Mouse (Mus musculus): ENCODE data around the gene Naa20. TPM values are rescaled to one million over a fixed set of nuclear protein-coding genes. Genes with fewer than 3 reads are reported as not detected.
A peak's percentile ranks its signal among the peaks of the same experiment; 100 is the strongest.

Naa20 gene
- 107 and 122 TPM in 2 replicates for polyA plus RNA-seq (2011; ENCODE audit: insufficient read length, low read depth, missing spikeins)

DNA sequence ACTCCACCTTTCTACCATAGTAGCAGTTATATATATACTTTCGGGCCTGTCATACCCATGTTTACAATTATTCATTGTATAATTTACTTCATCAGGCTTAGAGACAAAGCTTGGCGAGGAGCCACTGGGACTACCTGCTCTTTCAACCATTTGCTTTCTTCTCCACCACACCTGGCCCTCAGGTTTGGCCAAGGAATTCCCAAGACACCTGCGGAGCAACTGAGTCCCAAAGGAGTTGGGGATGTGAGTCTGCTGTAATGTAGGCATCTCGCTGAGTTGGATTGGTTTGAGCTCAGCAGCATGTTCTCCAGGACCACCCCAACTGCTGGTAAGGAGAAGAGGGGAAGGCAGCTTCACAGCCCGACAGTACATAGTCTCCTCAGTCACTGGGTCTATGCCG is at the start of gene Naa20:
Gene Naa20, plus strand, starts transcription at position 239 of the 400 bp plus-strand sequence.
- TF ChIP-seq POLR2A (IDR thresholded peaks at IDR 0.05; ENCODE audit: low read depth, low read length) (no peak), CTCF (IDR thresholded peaks at IDR 0.05; ENCODE audit: borderline replicate concordance, insufficient read depth, low read length) (no peak)

DNA sequence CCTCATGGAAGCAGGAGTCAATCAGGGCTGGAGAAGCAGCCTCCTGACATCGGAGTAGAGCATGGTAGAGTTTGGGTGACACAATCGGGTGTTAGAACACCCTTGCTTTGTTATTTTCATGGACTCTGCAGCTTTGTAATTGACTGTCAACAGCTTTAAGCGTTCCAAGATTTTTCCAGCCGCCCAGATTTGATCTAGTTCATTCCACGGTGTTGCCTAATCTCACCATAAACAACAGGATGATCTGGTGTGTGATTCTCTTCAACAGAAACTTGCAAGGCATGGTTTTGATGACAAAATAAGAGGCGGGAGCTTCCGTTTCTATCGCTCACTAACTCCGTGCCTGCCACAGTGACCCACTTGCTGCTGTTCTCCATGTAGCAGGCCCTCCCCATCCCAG is 46.1 kb upstream of the Naa20 start:
- no peak overlapping the region for H3K27ac ChIP-seq (ENCODE audit: insufficient read depth, low read length)

More for the DNA sequence above, at the start of gene Naa20:
- no peak within 1 kb of the TSS for H3K27ac ChIP-seq (ENCODE audit: insufficient read depth, low read length)
- H3K4me3 ChIP-seq (ENCODE audit: insufficient read depth, low read length) = peak within 1 kb of the TSS; percentile 31
- peaks cover 4% of the 10 kb centered on the region for H3K4me1 ChIP-seq (ENCODE audit: control insufficient read depth, insufficient read depth, low read length)

DNA sequence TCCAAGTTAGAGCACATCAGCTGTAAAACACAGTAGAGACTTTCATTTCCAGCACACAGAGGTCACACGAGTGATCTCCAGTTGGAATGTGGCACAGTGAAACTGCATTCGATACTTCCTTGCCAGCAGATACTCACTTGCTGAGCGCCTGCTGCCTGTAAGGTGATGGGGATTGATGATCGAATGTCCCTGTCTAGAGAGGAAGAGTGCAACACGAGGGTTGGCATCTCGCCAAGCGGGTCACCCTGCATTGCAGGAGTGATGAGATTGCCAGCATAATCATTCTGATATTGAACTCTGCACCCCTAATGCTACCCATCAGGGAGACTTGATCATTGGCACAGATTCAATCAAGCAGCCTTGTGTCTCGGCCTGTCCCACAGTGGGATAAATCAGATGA is 44.0 kb upstream of the Naa20 start:
- Histone ChIP-seq H3K27ac (ENCODE audit: insufficient read depth, low read length) (no peak overlapping the region), H3K4me3 (ENCODE audit: insufficient read depth, low read length) (no peak overlapping the region), H3K4me1 (ENCODE audit: control insufficient read depth, insufficient read depth, low read length) (peaks cover 12% of the 10 kb centered on the region)
- TF ChIP-seq POLR2A (IDR thresholded peaks at IDR 0.05; ENCODE audit: low read depth, low read length) = no peak
- TF ChIP-seq CTCF (IDR thresholded peaks at IDR 0.05; ENCODE audit: borderline replicate concordance, insufficient read depth, low read length) = no peak

More for the DNA sequence above, 46.1 kb upstream of the Naa20 start:
- TF ChIP-seq CTCF (IDR thresholded peaks at IDR 0.05; ENCODE audit: borderline replicate concordance, insufficient read depth, low read length) (no peak), POLR2A (IDR thresholded peaks at IDR 0.05; ENCODE audit: low read depth, low read length) (no peak)
- H3K4me1 ChIP-seq (ENCODE audit: control insufficient read depth, insufficient read depth, low read length) = peaks cover 15% of the 10 kb centered on the region
- H3K4me3 ChIP-seq (ENCODE audit: insufficient read depth, low read length) = no peak overlapping the region

DNA sequence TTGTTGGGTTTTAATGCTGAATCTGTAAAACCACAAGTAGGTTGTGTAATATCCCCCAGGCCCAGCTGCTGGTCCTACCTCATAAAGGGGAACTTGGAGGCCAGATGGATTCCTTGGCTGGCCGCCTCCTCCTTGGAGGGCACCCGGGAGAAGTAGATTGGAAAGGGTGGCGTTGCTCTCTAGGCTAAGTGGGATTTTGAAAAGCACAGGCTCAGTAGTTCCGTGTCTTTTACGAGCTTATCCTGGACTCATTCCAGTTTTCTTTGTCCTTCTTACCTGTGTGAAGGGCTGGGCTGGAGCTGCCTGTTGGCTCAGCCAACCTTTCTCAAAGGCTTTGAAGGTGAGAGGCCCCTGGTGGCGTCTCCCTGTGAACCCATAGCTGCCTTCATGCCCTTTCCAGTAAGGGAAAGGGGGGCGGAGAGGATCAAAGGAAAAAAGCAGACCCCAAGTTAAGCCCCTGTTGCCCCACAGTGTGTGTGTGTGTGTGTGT is 42.4 kb upstream of the Naa20 start:
- no peak for TF ChIP-seq POLR2A (IDR thresholded peaks at IDR 0.05; ENCODE audit: low read depth, low read length)
- TF ChIP-seq CTCF (IDR thresholded peaks at IDR 0.05; ENCODE audit: borderline replicate concordance, insufficient read depth, low read length) = no peak
- peaks cover 12% of the 10 kb centered on the region for H3K4me1 ChIP-seq (ENCODE audit: control insufficient read depth, insufficient read depth, low read length)
- H3K27ac ChIP-seq (ENCODE audit: insufficient read depth, low read length) = peak overlapping the region; percentile 88
- no peak overlapping the region for H3K4me3 ChIP-seq (ENCODE audit: insufficient read depth, low read length)

DNA sequence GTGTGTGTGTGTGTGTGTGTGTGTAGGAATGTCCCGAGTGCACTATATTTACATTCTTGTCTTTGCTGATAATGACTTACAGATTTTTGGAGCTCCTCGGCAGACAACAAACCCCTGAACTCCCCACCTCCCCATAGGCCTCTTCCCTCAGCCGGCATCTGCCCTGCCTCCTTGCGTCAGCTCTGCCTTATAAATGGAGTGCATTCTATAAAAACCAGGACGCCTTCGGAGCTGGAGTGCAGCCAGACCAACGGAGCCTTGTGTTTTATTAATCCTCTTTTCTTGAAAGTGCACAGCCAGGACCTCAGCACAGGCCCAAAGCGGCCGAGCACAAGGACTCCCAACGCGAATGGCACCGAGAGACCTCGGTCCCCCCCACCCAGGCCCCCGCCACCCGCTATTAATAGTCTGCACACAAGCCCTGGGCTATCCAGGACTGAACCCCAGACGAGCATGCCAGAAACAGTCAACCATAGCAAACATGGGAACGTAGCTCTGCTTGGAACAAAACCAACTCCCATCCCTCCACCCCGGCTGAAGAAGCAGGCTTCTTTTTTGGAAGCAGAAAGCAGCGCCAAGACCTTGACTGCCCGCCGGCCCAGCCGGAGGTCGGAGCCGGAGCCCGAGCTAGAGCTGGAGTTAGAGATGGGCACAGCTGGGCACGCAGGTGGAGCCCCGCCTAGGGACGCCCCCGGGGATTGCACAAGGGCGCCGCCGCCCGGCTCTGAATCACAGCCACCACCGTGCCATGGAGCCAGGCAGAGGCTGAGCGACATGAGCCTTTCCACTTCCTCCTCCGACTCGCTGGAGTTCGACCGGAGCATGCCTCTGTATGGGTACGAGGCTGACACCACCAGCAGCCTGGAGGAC is 41.7 kb upstream of the Naa20 start:
- Histone ChIP-seq H3K4me1 (ENCODE audit: control insufficient read depth, insufficient read depth, low read length) (peaks cover 12% of the 10 kb centered on the region), H3K4me3 (ENCODE audit: insufficient read depth, low read length) (peak overlapping the region; percentile 51), H3K27ac (ENCODE audit: insufficient read depth, low read length) (peak overlapping the region; percentile 91)
- TF ChIP-seq POLR2A (IDR thresholded peaks at IDR 0.05; ENCODE audit: low read depth, low read length) (peak; percentile 68), CTCF (IDR thresholded peaks at IDR 0.05; ENCODE audit: borderline replicate concordance, insufficient read depth, low read length) (no peak)

DNA sequence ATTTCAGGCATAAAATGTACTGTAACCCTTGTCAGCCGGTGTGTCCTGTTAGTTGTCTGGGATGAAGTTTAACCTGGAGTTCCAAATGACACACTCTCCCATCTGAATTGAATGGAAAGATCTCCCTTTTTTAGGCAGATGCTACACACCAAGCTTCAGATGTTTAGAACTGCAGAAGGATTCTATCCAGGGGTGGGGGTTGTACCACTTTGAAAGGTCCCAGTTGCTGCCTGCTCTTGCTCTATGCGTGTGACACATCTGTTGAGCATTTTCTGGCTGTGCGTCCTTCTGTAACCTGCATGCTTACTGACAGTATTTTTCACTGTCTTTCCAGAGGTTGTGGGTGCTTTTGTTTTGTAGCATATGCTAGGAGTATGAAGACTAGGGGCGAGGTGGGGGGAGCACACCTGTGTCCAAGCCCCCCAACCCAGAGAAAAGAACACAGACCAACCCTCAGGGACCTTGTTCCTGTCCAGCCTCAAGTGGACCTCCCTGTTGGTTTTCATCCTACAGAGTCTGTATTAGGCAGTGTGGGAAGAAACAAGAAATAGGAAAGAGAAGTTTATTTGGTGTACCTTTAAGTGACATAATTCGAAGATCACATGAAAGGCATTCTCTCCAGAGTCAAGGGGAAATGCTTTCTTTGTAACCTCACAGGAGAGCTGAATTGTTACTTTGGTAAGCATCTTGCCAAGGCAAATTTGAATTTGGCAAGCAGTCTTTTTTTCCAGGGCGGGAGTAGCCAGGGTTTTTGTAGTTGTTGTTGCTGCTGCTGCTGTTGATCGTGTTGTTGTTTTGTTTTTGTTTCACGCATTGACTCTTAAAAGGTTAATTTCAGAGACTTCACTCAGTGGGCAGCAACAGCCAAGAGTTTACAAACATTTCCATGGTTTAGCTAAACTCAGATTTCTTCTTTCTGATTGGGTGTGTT is 40.4 kb upstream of the Naa20 start:
- TF ChIP-seq CTCF (IDR thresholded peaks at IDR 0.05; ENCODE audit: borderline replicate concordance, insufficient read depth, low read length) = no peak
- 0 out of 2 replicates have a peak, but pooled peaks have one; percentile 32 for TF ChIP-seq POLR2A (IDR thresholded peaks at IDR 0.05; ENCODE audit: low read depth, low read length)
- H3K4me1 ChIP-seq (ENCODE audit: control insufficient read depth, insufficient read depth, low read length) = peaks cover 12% of the 10 kb centered on the region
- peak overlapping the region; percentile 91 for H3K27ac ChIP-seq (ENCODE audit: insufficient read depth, low read length)
- peak overlapping the region; percentile 51 for H3K4me3 ChIP-seq (ENCODE audit: insufficient read depth, low read length)

DNA sequence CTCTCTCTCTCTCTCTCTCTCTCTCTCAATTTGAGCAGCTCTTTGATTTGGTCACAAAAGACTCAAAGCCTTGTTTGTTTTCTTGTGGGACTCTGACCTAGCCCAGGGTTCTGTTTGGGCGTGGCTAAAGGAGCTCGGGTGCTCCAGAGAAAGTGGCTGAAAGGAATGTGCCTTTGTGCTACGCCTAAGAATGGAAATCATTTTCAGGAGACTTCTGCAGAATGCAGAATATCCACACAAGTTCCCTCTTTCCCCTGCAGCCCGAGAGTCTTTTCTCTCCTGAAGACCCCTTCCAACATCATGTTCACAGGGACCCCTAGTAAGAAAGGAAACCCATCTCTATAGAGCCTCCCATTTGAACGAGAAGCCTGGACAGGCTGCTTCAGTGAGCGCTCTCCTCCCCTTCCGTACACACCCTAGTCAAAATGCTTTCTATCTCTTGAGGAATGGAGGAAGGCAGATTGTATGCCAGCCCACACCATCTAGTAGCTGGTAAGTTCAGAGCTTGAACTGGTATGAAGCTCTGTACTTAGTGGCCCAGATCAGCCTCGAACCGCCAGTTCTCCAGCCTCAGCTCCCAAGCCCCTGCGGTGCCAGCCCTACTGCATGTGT is 39.6 kb upstream of the Naa20 start:
- TF ChIP-seq POLR2A (IDR thresholded peaks at IDR 0.05; ENCODE audit: low read depth, low read length) (peak; percentile 39; the same call in 1 of the 2 replicates), CTCF (IDR thresholded peaks at IDR 0.05; ENCODE audit: borderline replicate concordance, insufficient read depth, low read length) (no peak)
- peak overlapping the region; percentile 51 for H3K4me3 ChIP-seq (ENCODE audit: insufficient read depth, low read length)
- peaks cover 12% of the 10 kb centered on the region for H3K4me1 ChIP-seq (ENCODE audit: control insufficient read depth, insufficient read depth, low read length)
- H3K27ac ChIP-seq (ENCODE audit: insufficient read depth, low read length) = peak overlapping the region; percentile 91

DNA sequence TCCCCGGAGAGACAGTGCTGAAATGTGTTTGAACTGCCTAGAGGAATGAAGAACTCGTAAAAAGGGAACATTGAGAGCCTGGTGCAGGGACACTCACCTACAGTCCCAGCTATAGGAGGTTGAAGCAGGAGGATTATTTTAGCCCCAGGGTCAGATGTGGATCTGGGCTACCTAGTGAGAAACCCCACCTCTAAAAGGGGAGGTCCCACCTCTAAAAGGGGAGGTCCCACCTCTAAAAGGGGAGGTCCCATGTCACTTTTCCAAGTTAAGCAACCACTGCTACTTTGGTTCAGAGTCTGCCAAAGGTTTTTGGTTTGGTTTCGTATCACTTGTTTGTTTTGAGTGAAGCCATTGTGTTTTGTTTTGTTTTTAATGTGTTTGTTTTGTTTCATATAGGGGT is 36.6 kb upstream of the Naa20 start:
- TF ChIP-seq CTCF (IDR thresholded peaks at IDR 0.05; ENCODE audit: borderline replicate concordance, insufficient read depth, low read length) (no peak), POLR2A (IDR thresholded peaks at IDR 0.05; ENCODE audit: low read depth, low read length) (no peak)

DNA sequence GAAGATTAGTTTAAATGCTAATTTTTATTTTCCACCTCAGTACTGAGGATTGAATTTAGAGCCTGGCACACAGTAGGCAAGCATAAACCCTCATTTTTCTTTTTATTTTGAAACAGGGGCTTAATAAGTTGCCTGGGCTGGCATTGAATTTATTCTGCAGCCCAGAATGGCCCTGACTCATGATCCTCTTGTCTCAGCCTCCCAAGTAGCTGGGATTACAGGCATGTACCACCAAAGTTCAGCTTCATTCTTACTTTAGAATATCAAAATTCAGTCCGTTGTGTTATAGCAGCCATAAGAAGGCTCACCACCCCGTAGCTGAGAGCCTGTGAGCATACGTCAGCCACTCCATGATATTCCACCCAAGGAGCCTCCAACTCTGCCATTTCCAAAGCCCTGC is 35.7 kb upstream of the Naa20 start:
- H3K4me1 ChIP-seq (ENCODE audit: control insufficient read depth, insufficient read depth, low read length) = no peaks in the 10 kb centered on the region
- TF ChIP-seq POLR2A (IDR thresholded peaks at IDR 0.05; ENCODE audit: low read depth, low read length) (no peak), CTCF (IDR thresholded peaks at IDR 0.05; ENCODE audit: borderline replicate concordance, insufficient read depth, low read length) (no peak)

More for the DNA sequence above, 36.6 kb upstream of the Naa20 start:
- H3K27ac ChIP-seq (ENCODE audit: insufficient read depth, low read length) = no peak overlapping the region
- no peaks in the 10 kb centered on the region for H3K4me1 ChIP-seq (ENCODE audit: control insufficient read depth, insufficient read depth, low read length)
- H3K4me3 ChIP-seq (ENCODE audit: insufficient read depth, low read length) = no peak overlapping the region

More for the DNA sequence above, 35.7 kb upstream of the Naa20 start:
- no peak overlapping the region for H3K27ac ChIP-seq (ENCODE audit: insufficient read depth, low read length)
- no peak overlapping the region for H3K4me3 ChIP-seq (ENCODE audit: insufficient read depth, low read length)

Data from embryonic fibroblast, embryonic 13.5 days (primary cell).